Mouse (Mus musculus) embryonic facial prominence, embryonic 15.5 days (tissue): ENCODE results near the gene 4930404H24Rik. TPM values are rescaled to one million over a fixed set of nuclear protein-coding genes. Genes with fewer than 3 reads are reported as not detected.

Experiments used
- polyA plus RNA-seq: library from polyadenylated mRNA; unstranded; fragments of >200 nt; fragmentation: Nextera tagmentation; extraction: Ambion mirVana; gene quantifications from 2 replicates; pipeline ENCODE4 v1.2.1, GENCODE M21; 2015

Gene 4930404H24Rik
- polyA plus RNA-seq, 1 experiment from 2014 or later, result not detected

Other genes with a start within 250 kb of the 4930404H24Rik start
- gene Kif3b, start 201.4 kb upstream of the 4930404H24Rik start, polyA plus RNA-seq, result 7.5 and 9.0 TPM in 2 replicates
- gene Asxl1, start 147.0 kb upstream of the 4930404H24Rik start, polyA plus RNA-seq, result 12.3 and 13.4 TPM in 2 replicates
- gene Nol4l, start 37.2 kb downstream of the 4930404H24Rik start, polyA plus RNA-seq, result 9.4 and 10.3 TPM in 2 replicates
- 79.0 TPM in 2 replicates for gene Commd7, start 140.0 kb downstream of the 4930404H24Rik start, polyA plus RNA-seq
- 7.7 and 8.4 TPM in 2 replicates for gene Dnmt3b, start 156.7 kb downstream of the 4930404H24Rik start, polyA plus RNA-seq
- 0.08 TPM in 1 of 2 replicates, not detected in the other for gene Dnmt3c, start 203.9 kb downstream of the 4930404H24Rik start, polyA plus RNA-seq
- gene Mapre1, start 248.5 kb downstream of the 4930404H24Rik start, polyA plus RNA-seq, result 200 and 207 TPM in 2 replicates